Mouse (Mus musculus): ENCODE results near the gene Zfyve16. TPM values are rescaled to one million over a fixed set of nuclear protein-coding genes. Genes with fewer than 3 reads are reported as not detected.

Gene Zfyve16
- 10 to 100 TPM; 24.9 to 29.5 TPM for total RNA-seq (2021)
- long read RNA-seq, full-length matches to known transcripts, result 2 of 5 reads
- long read RNA-seq, partial matches to known transcripts, result 1 of 5 reads
- long read RNA-seq, other reads (novel, unspliced or antisense), result 2 of 5 reads

- DNase-seq (ENCODE audit: low spot score in 2 of 2), result peak; percentile 98 to 99
Observed at GRCm38 (mm10) chr13:92530721-92531211, at the start of gene Zfyve16. Gene Zfyve16 (minus strand): TSS chr13:92530868.

GRCm38 (mm10) chr13:92578210-92578609 lies 47.5 kb upstream of the Zfyve16 start:
- DNase-seq (ENCODE audit: low spot score in 2 of 2), result no peak

- no peak for DNase-seq (ENCODE audit: low spot score in 2 of 2)
Observed at GRCm38 (mm10) chr13:92576688-92577087, 46.0 kb upstream of the Zfyve16 start.

GRCm38 (mm10) chr13:92576072-92576471 lies 45.4 kb upstream of the Zfyve16 start, which contains the start of gene Spz1:
Gene Spz1 (minus strand): TSS chr13:92576172.
- no peak for DNase-seq (ENCODE audit: low spot score in 2 of 2)

- no peak for DNase-seq (ENCODE audit: low spot score in 2 of 2)
Observed at GRCm38 (mm10) chr13:92559429-92559828, 28.8 kb upstream of the Zfyve16 start.

GRCm38 (mm10) chr13:92557229-92557628 lies 26.6 kb upstream of the Zfyve16 start:
- no peak for DNase-seq (ENCODE audit: low spot score in 2 of 2)

GRCm38 (mm10) chr13:92556458-92557126 lies 25.9 kb upstream of the Zfyve16 start:
- DNase-seq (ENCODE audit: low spot score in 2 of 2), result no peak

- no peak for DNase-seq (ENCODE audit: low spot score in 2 of 2)
Observed at GRCm38 (mm10) chr13:92547093-92547492, 16.4 kb upstream of the Zfyve16 start.

GRCm38 (mm10) chr13:92540997-92541396 lies 10.3 kb upstream of the Zfyve16 start:
- DNase-seq (ENCODE audit: low spot score in 2 of 2), result no peak

GRCm38 (mm10) chr13:92539126-92539525 lies 8.5 kb upstream of the Zfyve16 start:
- DNase-seq (ENCODE audit: low spot score in 2 of 2), result no peak

- DNase-seq (ENCODE audit: low spot score in 2 of 2), result no peak
Observed at GRCm38 (mm10) chr13:92533801-92534200, 3.1 kb upstream of the Zfyve16 start.

GRCm38 (mm10) chr13:92532216-92532615 lies 1.5 kb upstream of the Zfyve16 start:
- DNase-seq (ENCODE audit: low spot score in 2 of 2), result no peak

GRCm38 (mm10) chr13:92531237-92531636 lies 569 bp upstream of the Zfyve16 start:
- no peak for DNase-seq (ENCODE audit: low spot score in 2 of 2)

GRCm38 (mm10) chr13:92529828-92530720 lies 594 bp downstream of the Zfyve16 start:
- DNase-seq (ENCODE audit: low spot score in 2 of 2), result no peak

- DNase-seq (ENCODE audit: low spot score in 2 of 2), result no peak
Observed at GRCm38 (mm10) chr13:92523178-92523813, 7.4 kb downstream of the Zfyve16 start.

GRCm38 (mm10) chr13:92504871-92505270 lies 25.8 kb downstream of the Zfyve16 start:
- no peak for DNase-seq (ENCODE audit: low spot score in 2 of 2)

GRCm38 (mm10) chr13:92491923-92492322 lies 38.7 kb downstream of the Zfyve16 start:
- no peak for DNase-seq (ENCODE audit: low spot score in 2 of 2)

GRCm38 (mm10) chr13:92490817-92491216 lies 39.9 kb downstream of the Zfyve16 start:
- peak in 1 of 2 experiments; percentile 11 for DNase-seq (ENCODE audit: low spot score in 2 of 2)

GRCm38 (mm10) chr13:92483852-92484463 lies 46.7 kb downstream of the Zfyve16 start, which contains the start of gene Fam151b:
Gene Fam151b (minus strand): TSS chr13:92484015.
- peak; percentile 82 to 89 for DNase-seq (ENCODE audit: low spot score in 2 of 2)

GRCm38 (mm10) chr13:92483348-92483747 lies 47.3 kb downstream of the Zfyve16 start:
- peak; percentile 47 to 63 for DNase-seq (ENCODE audit: low spot score in 2 of 2)

- no peak for DNase-seq (ENCODE audit: low spot score in 2 of 2)
Observed at GRCm38 (mm10) chr13:92470151-92470550, 60.5 kb downstream of the Zfyve16 start.

Measured in layer of hippocampus, postnatal 10 days (tissue).